In genomic region chr9:102423465-102423918, GRCm38 (mm10) we compare ENCODE assay signal across 9 mouse cellular contexts.
DNase-seq lines count a peak whose midpoint lies in the region; ATAC-seq and TF ChIP-seq lines count a peak whose summit lies in the region.
"Had no signal": no experiment of that assay in that cellular context is flagged by ENCODE, and none has a peak within 500 bp of the region (broad histone marks: within the 10 kb centered on the region; RNA-seq: fewer than 3 reads in every experiment).

No protein-coding gene starts in this region.

- TF ChIP-seq EP300 in liver, postnatal 0 days (IDR thresholded peaks at IDR 0.05; ENCODE audit: low read depth), result no peak

- H3K4me1 ChIP-seq in heart, embryonic 11.5 days (ENCODE audit: control insufficient read depth, insufficient read depth, low read length), result no peaks in the 10 kb centered on the region
- peaks cover 24% of the 10 kb centered on the region for H3K4me1 ChIP-seq in hindbrain, embryonic 12.5 days
- H3K4me1 ChIP-seq in liver, postnatal 0 days (ENCODE audit: insufficient read depth), result peaks cover 3% of the 10 kb centered on the region; the same call in 1 of the 2 replicates

- TF ChIP-seq CTCF in liver, postnatal 0 days (IDR thresholded peaks at IDR 0.05; ENCODE audit: low read depth), result no peak

- no peak for DNase-seq in heart, postnatal 10 days
- peak; percentile 34 for DNase-seq in R1 (ENCODE audit: low read depth, low spot score)
- DNase-seq in liver, postnatal 0 days, result no peak
- DNase-seq in thymus, postnatal 4 days, result no peak
- DNase-seq in left cerebral cortex, postnatal 25 days (ENCODE audit: low spot score in 2 of 2), result no peak
- DNase-seq in thymus, postnatal 36 days, result no peak
- DNase-seq: B cell, adult 2 months had no signal

- 27% methylated on average over 9 of the region's 9 CpGs for WGBS in heart, embryonic 11.5 days (ENCODE audit: insufficient replicate concordance)
- 10% methylated on average over 9 of the region's 9 CpGs for WGBS in hindbrain, embryonic 12.5 days
- WGBS in liver, postnatal 0 days (ENCODE audit: insufficient replicate concordance), result 40% methylated on average over 9 of the region's 9 CpGs

- no peak for ATAC-seq in heart, embryonic 11.5 days (replicated peaks; ENCODE audit: insufficient number of reproducible peaks, low FRiP score, low TSS enrichment)
- no peak for ATAC-seq in hindbrain, embryonic 12.5 days (ENCODE audit: low FRiP score)
- no peak for ATAC-seq in liver, postnatal 0 days

- H3K27me3 ChIP-seq in heart, embryonic 11.5 days (ENCODE audit: control insufficient read depth, insufficient read depth, low read length), result no peaks in the 10 kb centered on the region; the same call in 1 of the 2 replicates
- H3K27me3 ChIP-seq in hindbrain, embryonic 12.5 days, result no peaks in the 10 kb centered on the region
- no peaks in the 10 kb centered on the region for H3K27me3 ChIP-seq in liver, postnatal 0 days (ENCODE audit: insufficient read depth, low read length)

- H3K36me3 ChIP-seq in heart, embryonic 11.5 days (ENCODE audit: control insufficient read depth, insufficient read depth, low read length), result no peaks in the 10 kb centered on the region
- H3K36me3 ChIP-seq in hindbrain, embryonic 12.5 days, result no peaks in the 10 kb centered on the region
- no peaks in the 10 kb centered on the region for H3K36me3 ChIP-seq in liver, postnatal 0 days (replicated peaks; ENCODE audit: insufficient read depth, low read length)

- H3K4me3 ChIP-seq in heart, embryonic 11.5 days (ENCODE audit: low read depth, low read length), result 0 out of 2 replicates have a peak overlapping the region, but pooled peaks have one; percentile 16
- H3K4me3 ChIP-seq in hindbrain, embryonic 12.5 days, result no peak overlapping the region
- no peak overlapping the region for H3K4me3 ChIP-seq in liver, postnatal 0 days (ENCODE audit: low read depth, low read length)

- no peak overlapping the region for H3K27ac ChIP-seq in heart, embryonic 11.5 days (ENCODE audit: low read depth, low read length)
- H3K27ac ChIP-seq in hindbrain, embryonic 12.5 days, result peak overlapping the region; percentile 84
- 0 out of 2 replicates have a peak overlapping the region, but pooled peaks have one; percentile 19 for H3K27ac ChIP-seq in liver, postnatal 0 days (ENCODE audit: low read depth)

- H3K9me3 ChIP-seq in heart, embryonic 11.5 days (replicated peaks; ENCODE audit: control insufficient read depth, low read length), result no peaks in the 10 kb centered on the region
- H3K9me3 ChIP-seq in hindbrain, embryonic 12.5 days (replicated peaks), result no peaks in the 10 kb centered on the region
- no peaks in the 10 kb centered on the region for H3K9me3 ChIP-seq in liver, postnatal 0 days (ENCODE audit: low read length)

- intact Hi-C loops in heart, postnatal 10 days (cut with DNase I), result no loop called here
- intact Hi-C loops in left cerebral cortex, postnatal 25 days (cut with DNase I), result no loop called here

- 0 out of 2 replicates have a peak overlapping the region, but pooled peaks have one; percentile 36 for H3K9ac ChIP-seq in heart, embryonic 11.5 days (ENCODE audit: low read depth, low read length)
- H3K9ac ChIP-seq in hindbrain, embryonic 12.5 days, result peak overlapping the region; percentile 49
- no peak overlapping the region for H3K9ac ChIP-seq in liver, postnatal 0 days (replicated peaks)

- H3K4me2 ChIP-seq in heart, embryonic 11.5 days, result peak overlapping the region; percentile 54
- peak overlapping the region; percentile 33 for H3K4me2 ChIP-seq in hindbrain, embryonic 12.5 days (replicated peaks)
- H3K4me2 ChIP-seq in liver, postnatal 0 days (ENCODE audit: low read depth, low read length), result peak overlapping the region; percentile 41; the same call in 1 of the 2 replicates
